Mouse (Mus musculus) embryonic fibroblast, embryonic 13.5 days (primary cell): ENCODE measurements around the gene Rcc2.
A peak's percentile ranks its signal among the peaks of the same experiment; 100 is the strongest.

Experiments
- CTCF ChIP-seq: IDR thresholded peaks from 2 replicates; pipeline ENCODE4 v1.5.1; 2011; ENCODE audit warnings: mild to moderate bottlenecking, control low read depth, low read length, moderate library complexity, borderline replicate concordance; ENCODE audit not compliant: insufficient read depth
- POLR2A ChIP-seq: IDR thresholded peaks from 2 replicates; pipeline ENCODE4 v1.6.1; 2011; ENCODE audit warnings: low read depth, mild to moderate bottlenecking, control low read depth, low read length, moderate library complexity

GRCm38 (mm10) chr4:140731654-140732053, 31.3 kb downstream of the Rcc2 start:
- TF ChIP-seq CTCF (peak; percentile 30; the same call in 1 of the 2 replicates), POLR2A (no peak)
